Mouse (Mus musculus) left cerebral cortex, postnatal 14 days (tissue): ENCODE measurements around the gene Zcchc12. TPM values are rescaled to one million over a fixed set of nuclear protein-coding genes. Genes with fewer than 3 reads are reported as not detected.

Experiments
- total RNA-seq, 2 experiments: library from RNA; stranded (reverse); gene quantifications; 2 replicates each; pipeline ENCODE4 v1.2.3; 2021

The Zcchc12 gene
- total RNA-seq, 2 experiments from 2014 or later: 51.8 to 73.2 TPM

Other genes with a start within 250 kb of the Zcchc12 start
- 1 to 10 TPM; 4.1 to 4.5 TPM for gene Il13ra1, start 83.8 kb upstream of the Zcchc12 start, total RNA-seq
- gene Lonrf3, start 132.4 kb downstream of the Zcchc12 start, total RNA-seq: 1 to 10 TPM; 8.9 to 9.7 TPM
- not detected for gene Gm6268, start 205.4 kb downstream of the Zcchc12 start, total RNA-seq